Mouse (Mus musculus) thymus, adult 2 months (tissue): ENCODE measurements around the gene Gm2888.
"Not testable (repeated sequence)": the region's sequence is repeated elsewhere in the genome, so short reads cannot be mapped to it uniquely, and the experiment has no call there.

Experiments
- CTCF ChIP-seq: fragments of 200-500 bp; IDR thresholded peaks from 2 replicates; pipeline ENCODE4 v1.5.1; 2012; ENCODE audit warnings: mild to moderate bottlenecking, control low read depth, low read length, moderate library complexity, borderline replicate concordance; ENCODE audit not compliant: control insufficient read depth, poor library complexity, insufficient read depth; ENCODE audit errors: extremely low read depth
- POLR2A ChIP-seq: fragments of 200-500 bp; IDR thresholded peaks from 2 replicates; pipeline ENCODE4 v1.6.1; 2012; ENCODE audit warnings: mild to moderate bottlenecking, low read length, control low read depth, moderate library complexity; ENCODE audit not compliant: control insufficient read depth, poor library complexity, insufficient read depth; ENCODE audit errors: extremely low read depth

GRCm38 (mm10) chr14:3049513-3049800, 19.7 kb downstream of the Gm2888 start:
- not testable (repeated sequence) for TF ChIP-seq CTCF, POLR2A
